Mouse (Mus musculus): ENCODE measurements around the gene Inpp5d. TPM values are rescaled to one million over a fixed set of nuclear protein-coding genes. Genes with fewer than 3 reads are reported as not detected.

Inpp5d gene
- total RNA-seq (2023) = 245 TPM

GRCm38 (mm10) chr1:87620211-87620668 is at the start of gene Inpp5d:
Gene Inpp5d, plus strand, starts transcription at chr1:87620312.

GRCm38 (mm10) chr1:87573800-87574215 is 46.3 kb upstream of the Inpp5d start, which contains the start of gene Ngef:
Gene Ngef, minus strand, starts transcription at chr1:87573870.

GRCm38 (mm10) chr1:87755641-87756470 is 135.7 kb downstream of the Inpp5d start, which contains the start of gene Atg16l1:
Gene Atg16l1, plus strand, starts transcription at chr1:87755870.

Other genes with a start within 250 kb of the Inpp5d start
- not detected for gene Kcnj13, start 225.6 kb upstream of the Inpp5d start, total RNA-seq (2023)
- not detected for gene Snorc, start 150.0 kb upstream of the Inpp5d start, total RNA-seq (2023)
- gene Neu2, start 110.4 kb upstream of the Inpp5d start, total RNA-seq (2023) = not detected
- gene Ngef, start 46.4 kb upstream of the Inpp5d start, total RNA-seq (2023) = not detected
- 93.1 TPM for gene Atg16l1, start 135.6 kb downstream of the Inpp5d start, total RNA-seq (2023)
- gene Sag, start 183.4 kb downstream of the Inpp5d start, total RNA-seq (2023) = 7.3 TPM
- gene Dgkd, start 233.0 kb downstream of the Inpp5d start, total RNA-seq (2023) = 259 TPM

Data from CD4-positive naive resting alpha-beta T cell, adult 57 days (primary cell).